Mouse (Mus musculus) cerebellum, adult 2 months (tissue): ENCODE data around the gene Zscan18. TPM values are rescaled to one million over a fixed set of nuclear protein-coding genes. Genes with fewer than 3 reads are reported as not detected.

ENCODE experiments used
- DNase-seq, 2 experiments: peaks; one replicate each; pipeline ENCODE4 v3.0.0; 2021
- H3K27ac ChIP-seq: fragments of 200-500 bp; 2 replicates; pipeline ENCODE4 v1.5.1; 2012; ENCODE audit warnings: low read length, control low read depth, inconsistent platforms; ENCODE audit not compliant: insufficient read depth
- H3K27me3 ChIP-seq: fragments of 200-500 bp; 2 replicates; pipeline ENCODE4 v1.6.1; 2012; ENCODE audit warnings: inconsistent platforms, mild to moderate bottlenecking, low read length, moderate library complexity; ENCODE audit not compliant: control insufficient read depth, insufficient read depth
- H3K4me1 ChIP-seq: fragments of 200-500 bp; 2 replicates; pipeline ENCODE4 v1.6.1; 2011; ENCODE audit warnings: low read length; ENCODE audit not compliant: control insufficient read depth, insufficient read depth
- H3K4me3 ChIP-seq: fragments of 200-500 bp; replicated peaks from 2 replicates; pipeline ENCODE3; 2011; ENCODE audit warnings: mild to moderate bottlenecking, low read depth, low read length, control low read depth; ENCODE audit not compliant: insufficient read depth
- CTCF ChIP-seq: fragments of 200-500 bp; IDR thresholded peaks from 2 replicates; pipeline ENCODE4 v1.5.1; 2011; ENCODE audit warnings: low read depth, mild to moderate bottlenecking, control low read depth, low read length, moderate library complexity, borderline replicate concordance; ENCODE audit not compliant: insufficient read depth
- POLR2A ChIP-seq: fragments of 200-500 bp; IDR thresholded peaks from 2 replicates; pipeline ENCODE4 v1.6.1; 2011; ENCODE audit warnings: low read length, control low read depth, borderline replicate concordance; ENCODE audit not compliant: insufficient read depth
- WGBS: fragments of 180-500 bp; shearing (Covaris S2); methylation state at CpG from one replicate; pipeline ENCODE4 v1.1.7; 2018; 5-methylcytosine and 5-hydroxymethylcytosine counted together
- polyA plus RNA-seq: library from polyadenylated mRNA; depleted of rRNA; stranded (reverse); fragments of >200 nt; gene quantifications from 2 replicates; pipeline ENCODE4 v1.2.3, GENCODE M21; 2012; rRNA removed

Zscan18 gene
- polyA plus RNA-seq, 1 experiment, result 10.8 TPM

GRCm38 (mm10) chr7:12774606-12775005 is 28.8 kb downstream of the Zscan18 start:
- WGBS, result 3% methylated on average over 1 of the region's 1 CpGs
- TF ChIP-seq POLR2A, result no peak
- peak; percentile 49; the same call in 1 of the 2 replicates for TF ChIP-seq CTCF
- H3K4me1 ChIP-seq, result peaks cover 12% of the 10 kb centered on the region
- no peaks in the 10 kb centered on the region for H3K27me3 ChIP-seq
- H3K27ac ChIP-seq, result peak overlapping the region; percentile 82
- H3K4me3 ChIP-seq, result no peak overlapping the region
- peak; percentile 98 for DNase-seq

- H3K4me1 ChIP-seq, result peaks cover 12% of the 10 kb centered on the region
- H3K4me3 ChIP-seq, result no peak overlapping the region
- peak; percentile 62 to 73 for DNase-seq
- 14% methylated on average over 9 of the region's 9 CpGs for WGBS
- H3K27me3 ChIP-seq, result no peaks in the 10 kb centered on the region
- no peak for TF ChIP-seq CTCF
- TF ChIP-seq POLR2A, result no peak
- H3K27ac ChIP-seq, result peak overlapping the region; percentile 82
Measured at GRCm38 (mm10) chr7:12774111-12774510, 29.3 kb downstream of the Zscan18 start.

- no peak for TF ChIP-seq POLR2A
- TF ChIP-seq CTCF, result no peak
- no peak for DNase-seq
- Histone ChIP-seq H3K27me3 (no peaks in the 10 kb centered on the region), H3K4me1 (no peaks in the 10 kb centered on the region), H3K4me3 (peak overlapping the region; percentile 48), H3K27ac (no peak overlapping the region)
- WGBS, result 75% methylated on average over 24 of the region's 24 CpGs
Measured at GRCm38 (mm10) chr7:12749431-12750198, 53.8 kb downstream of the Zscan18 start.

- WGBS, result 30% methylated on average over 1 of the region's 1 CpGs
- no peaks in the 10 kb centered on the region for H3K27me3 ChIP-seq
- TF ChIP-seq POLR2A (no peak), CTCF (no peak)
- no peak within 1 kb of the TSS for H3K27ac ChIP-seq
- DNase-seq, result no peak
- H3K4me3 ChIP-seq, result no peak within 1 kb of the TSS
- no peaks in the 10 kb centered on the region for H3K4me1 ChIP-seq
Measured at GRCm38 (mm10) chr7:12734904-12735303, 68.5 kb downstream of the Zscan18 start, which contains the start of gene Vmn2r56. Gene Vmn2r56, minus strand, starts transcription at chr7:12735004.

Other genes with a start within 250 kb of the Zscan18 start
- under 0.01 and 0.02 TPM in 2 replicates for gene Vmn2r53, start 194.8 kb downstream of the Zscan18 start, polyA plus RNA-seq
- not detected in 2 replicates for gene Vmn2r54, start 163.3 kb downstream of the Zscan18 start, polyA plus RNA-seq
- gene Vmn2r55, start 118.6 kb downstream of the Zscan18 start, polyA plus RNA-seq, result not detected in 2 replicates
- gene Vmn2r56, start 68.6 kb downstream of the Zscan18 start, polyA plus RNA-seq, result 0.02 TPM in 2 replicates
- 16.3 and 16.7 TPM in 2 replicates for gene Zfp329, start 15.2 kb upstream of the Zscan18 start, polyA plus RNA-seq
- 12.6 and 13.5 TPM in 2 replicates for gene Zfp110, start 31.1 kb upstream of the Zscan18 start, polyA plus RNA-seq
- gene Zfp128, start 77.5 kb upstream of the Zscan18 start, polyA plus RNA-seq, result 5.6 and 6.1 TPM in 2 replicates
- gene Zscan22, start 94.2 kb upstream of the Zscan18 start, polyA plus RNA-seq, result 13.1 and 14.0 TPM in 2 replicates
- gene Rps5, start 118.7 kb upstream of the Zscan18 start, polyA plus RNA-seq, result 670 and 700 TPM in 2 replicates
- 2.6 and 3.5 TPM in 2 replicates for gene Rnf225, start 123.8 kb upstream of the Zscan18 start, polyA plus RNA-seq
- gene Zfp324, start 162.2 kb upstream of the Zscan18 start, polyA plus RNA-seq, result 5.8 and 6.2 TPM in 2 replicates
- gene Zfp446, start 174.2 kb upstream of the Zscan18 start, polyA plus RNA-seq, result 13.8 and 16.0 TPM in 2 replicates
- gene Slc27a5, start 194.6 kb upstream of the Zscan18 start, polyA plus RNA-seq, result 1.7 and 2.1 TPM in 2 replicates
- gene Trim28, start 195.5 kb upstream of the Zscan18 start, polyA plus RNA-seq, result 250 and 266 TPM in 2 replicates
- 31.9 and 33.5 TPM in 2 replicates for gene Zbtb45, start 206.4 kb upstream of the Zscan18 start, polyA plus RNA-seq
- gene Chmp2a, start 231.2 kb upstream of the Zscan18 start, polyA plus RNA-seq, result 258 and 264 TPM in 2 replicates
- 376 and 405 TPM in 2 replicates for gene Ube2m, start 234.6 kb upstream of the Zscan18 start, polyA plus RNA-seq